1 mouse cellular context compared by ENCODE assay signal in the genomic region with DNA sequence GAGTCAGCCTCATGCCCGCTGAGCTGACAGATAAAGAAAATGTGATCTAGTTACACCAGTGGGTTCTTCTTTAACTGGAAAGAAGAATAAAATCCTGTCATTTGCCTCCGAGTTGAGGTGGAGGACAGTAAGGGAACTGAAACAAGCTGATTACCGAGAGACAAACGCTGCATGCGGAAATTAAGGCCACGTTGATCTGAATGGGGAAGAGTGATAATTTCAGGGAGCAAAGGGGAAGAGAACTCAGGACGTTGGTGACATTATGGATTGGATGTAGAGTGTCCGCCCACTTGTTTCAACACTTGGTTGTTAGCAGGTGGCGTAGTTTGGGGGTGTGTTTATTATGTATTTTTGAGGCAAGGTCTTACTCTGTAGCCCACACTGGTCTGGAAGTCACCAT.
TF ChIP-seq lines count a peak whose summit lies in the region.

No protein-coding gene starts in this region.

TF ChIP-seq in MEL, 35 proteins besides CTCF, POLR2A, EP300 and RAD21 (continued from another document):
- peak; percentile 37; the same call in 1 of the 2 replicates for TF ChIP-seq SIN3A (IDR thresholded peaks at IDR 0.05; ENCODE audit: low read length)
- peak; percentile 51 for TF ChIP-seq GATA1 (IDR thresholded peaks at IDR 0.05; ENCODE audit: low read depth, low read length)
- peak; percentile 67; the same call in 1 of the 2 replicates for TF ChIP-seq MYC (IDR thresholded peaks at IDR 0.05; ENCODE audit: low read depth, low read length)
- peak; percentile 38; the same call in 1 of the 2 replicates for TF ChIP-seq TCF12 (IDR thresholded peaks at IDR 0.05; ENCODE audit: low read depth, low read length)
- TF ChIP-seq TAL1 (IDR thresholded peaks at IDR 0.05; ENCODE audit: low read length) = no peak
